Mouse (Mus musculus) cerebral cortex, adult 2 months (tissue): ENCODE results near the gene Rela.

Experiments
- WGBS: fragments of 180-500 bp; shearing (Covaris S2); methylation state at CpG from one replicate; pipeline ENCODE4 v1.1.7; 2018; 5-methylcytosine and 5-hydroxymethylcytosine counted together

Rela gene

GRCm38 (mm10) chr19:5665465-5665864 lies 28.2 kb downstream of the Rela start:
- WGBS = 96% methylated on average over 15 of the region's 15 CpGs

- 87% methylated on average over 18 of the region's 18 CpGs for WGBS
Measured at GRCm38 (mm10) chr19:5666386-5666785, 29.1 kb downstream of the Rela start.

GRCm38 (mm10) chr19:5668372-5668771 lies 31.1 kb downstream of the Rela start:
- 83% methylated on average over 4 of the region's 4 CpGs for WGBS

DNA sequence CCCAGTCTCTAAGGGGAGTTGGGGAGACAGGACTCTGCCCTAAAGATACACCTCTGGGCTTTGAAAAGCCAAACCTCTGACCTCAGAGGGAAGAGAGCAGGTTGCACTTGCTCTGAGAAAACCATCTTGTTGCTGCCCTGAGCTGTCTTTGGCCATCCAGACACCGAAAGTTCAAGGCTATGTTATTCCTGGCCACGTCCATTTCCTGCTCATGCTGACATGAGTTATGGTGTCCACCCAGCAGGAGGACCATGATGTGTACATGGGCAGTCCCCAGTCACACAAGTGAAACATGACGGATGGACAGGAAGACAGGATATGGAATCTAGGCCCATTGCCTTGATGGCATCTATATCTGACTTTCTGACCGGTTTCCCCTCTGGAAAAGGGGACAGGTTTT lies 43.1 kb downstream of the Rela start:
- 78% methylated on average over 4 of the region's 4 CpGs for WGBS

GRCm38 (mm10) chr19:5684236-5684635 lies 47.0 kb downstream of the Rela start:
- 94% methylated on average over 12 of the region's 12 CpGs for WGBS

DNA sequence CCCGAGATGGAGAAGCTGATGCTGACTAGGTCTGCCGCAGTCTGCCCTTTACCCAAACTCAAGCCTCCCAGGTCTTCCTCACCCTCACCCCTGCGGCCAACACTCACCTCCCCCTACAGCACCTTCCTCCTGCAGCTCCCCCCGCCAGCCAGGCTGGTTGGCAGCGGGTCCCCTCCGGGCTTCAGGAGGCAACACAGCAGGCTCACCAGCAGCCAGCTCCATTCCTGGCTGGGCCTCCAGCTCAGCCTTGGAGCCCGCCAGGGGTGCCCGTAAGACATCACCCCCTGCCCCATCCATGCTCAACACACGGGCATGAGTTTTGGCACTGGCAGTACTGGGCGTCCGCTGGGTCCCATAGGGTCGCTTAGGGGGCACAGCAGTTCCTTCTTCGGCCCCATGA lies 47.7 kb downstream of the Rela start:
- WGBS = 90% methylated on average over 13 of the region's 13 CpGs

GRCm38 (mm10) chr19:5685431-5685830 lies 48.1 kb downstream of the Rela start:
- 94% methylated on average over 19 of the region's 19 CpGs for WGBS

DNA sequence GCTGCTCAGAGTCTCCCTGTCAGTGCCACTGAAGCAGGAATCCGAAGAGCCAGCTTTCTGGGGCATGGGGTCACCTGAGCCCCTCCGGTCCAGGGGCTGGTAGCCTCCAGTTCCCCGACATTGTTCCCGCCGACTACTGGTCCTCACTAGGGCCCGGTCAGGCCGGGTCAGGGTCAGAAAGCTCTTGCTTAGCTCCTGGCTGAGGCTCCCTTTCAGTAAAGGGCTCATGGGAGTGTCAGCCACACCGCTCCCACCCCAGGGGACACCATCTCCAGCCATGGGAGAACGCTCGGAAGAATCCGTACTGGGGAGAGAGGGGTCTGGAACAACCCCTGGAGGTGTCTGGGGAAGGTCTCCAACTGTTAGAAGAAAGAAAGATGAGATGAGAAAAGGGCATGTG lies 48.6 kb downstream of the Rela start:
- 94% methylated on average over 11 of the region's 11 CpGs for WGBS

GRCm38 (mm10) chr19:5686437-5686836 lies 49.2 kb downstream of the Rela start:
- 93% methylated on average over 13 of the region's 13 CpGs for WGBS

DNA sequence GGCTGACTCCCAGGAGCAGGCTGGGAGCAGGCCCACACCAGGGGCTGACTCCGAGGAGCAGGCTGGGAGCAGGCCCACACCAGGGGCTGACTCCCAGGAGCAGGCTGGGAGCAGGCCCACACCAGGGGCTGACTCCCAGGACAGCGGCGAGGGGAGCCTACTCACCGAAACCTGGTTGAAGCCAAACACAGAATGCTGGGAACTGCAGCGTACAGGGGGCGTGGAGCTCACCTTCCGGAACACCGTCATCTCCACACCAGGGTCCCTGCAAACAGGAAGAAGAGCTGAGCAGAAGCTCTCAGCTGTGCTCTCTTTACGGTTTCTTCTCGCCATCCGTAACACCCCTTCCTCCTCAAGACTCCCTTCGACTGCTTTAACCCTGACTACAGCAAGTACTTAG lies 49.7 kb downstream of the Rela start:
- 89% methylated on average over 12 of the region's 12 CpGs for WGBS

DNA sequence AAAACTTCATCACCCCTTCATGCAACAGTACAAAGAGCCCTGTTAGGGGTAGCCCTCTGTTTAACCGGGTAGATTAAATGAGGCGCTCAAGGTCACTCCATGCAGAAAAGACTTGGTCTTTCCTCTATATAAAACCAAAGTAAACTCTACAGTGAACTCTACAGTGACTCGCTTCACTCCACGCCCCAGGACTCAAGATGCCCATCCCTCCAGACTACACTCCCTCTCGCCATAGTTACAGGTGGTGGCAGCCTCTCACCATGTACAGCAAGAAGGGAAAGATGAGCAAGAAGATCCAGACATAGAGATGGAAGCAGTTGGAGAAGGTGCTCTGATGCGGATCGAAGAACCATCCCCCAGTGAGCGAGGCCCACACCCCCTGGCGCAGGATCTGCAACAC lies 50.5 kb downstream of the Rela start:
- WGBS = 20% methylated on average over 9 of the region's 9 CpGs

GRCm38 (mm10) chr19:5688200-5689087 lies 51.2 kb downstream of the Rela start, which contains the start of the genes Map3k11 and Pcnx3:
Gene Map3k11 (plus strand): TSS chr19:5688742.
Gene Pcnx3 (minus strand): TSS chr19:5688908.
- WGBS = under 1% methylated on average over 69 of the region's 69 CpGs

DNA sequence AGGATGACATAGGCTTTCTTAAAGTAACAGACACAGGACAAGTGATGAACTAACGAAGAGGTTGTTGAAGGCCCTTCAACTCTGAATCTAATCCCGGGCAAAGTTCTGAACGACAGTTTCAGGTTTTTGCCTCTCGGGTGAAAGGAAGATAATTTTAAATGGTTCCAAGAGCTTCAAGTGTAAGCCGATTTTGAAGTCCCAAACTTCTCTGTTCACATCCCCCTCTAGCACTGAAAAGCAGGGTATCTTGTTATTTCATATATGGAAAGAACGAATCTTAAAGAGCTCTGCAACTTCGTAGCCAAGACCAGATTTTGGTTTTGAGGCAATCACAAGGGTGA lies 51.8 kb downstream of the Rela start:
- 1% methylated on average over 7 of the region's 7 CpGs for WGBS

GRCm38 (mm10) chr19:5689565-5690342 lies 52.5 kb downstream of the Rela start:
- WGBS = 5% methylated on average over 42 of the region's 42 CpGs

DNA sequence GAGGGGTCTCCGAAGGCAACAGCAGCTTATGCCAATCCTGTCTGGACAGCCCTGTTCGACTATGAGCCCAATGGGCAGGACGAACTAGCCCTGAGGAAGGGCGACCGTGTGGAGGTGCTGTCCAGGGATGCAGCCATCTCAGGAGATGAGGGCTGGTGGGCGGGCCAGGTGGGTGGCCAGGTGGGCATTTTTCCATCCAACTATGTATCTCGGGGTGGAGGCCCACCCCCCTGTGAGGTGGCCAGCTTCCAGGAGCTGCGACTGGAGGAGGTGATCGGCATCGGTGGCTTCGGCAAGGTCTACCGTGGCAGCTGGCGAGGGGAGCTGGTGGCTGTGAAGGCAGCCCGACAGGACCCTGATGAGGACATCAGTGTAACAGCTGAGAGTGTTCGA lies 53.1 kb downstream of the Rela start:
- 42% methylated on average over 15 of the region's 15 CpGs for WGBS

GRCm38 (mm10) chr19:5691601-5692000 lies 54.3 kb downstream of the Rela start:
- WGBS = 53% methylated on average over 5 of the region's 5 CpGs

DNA sequence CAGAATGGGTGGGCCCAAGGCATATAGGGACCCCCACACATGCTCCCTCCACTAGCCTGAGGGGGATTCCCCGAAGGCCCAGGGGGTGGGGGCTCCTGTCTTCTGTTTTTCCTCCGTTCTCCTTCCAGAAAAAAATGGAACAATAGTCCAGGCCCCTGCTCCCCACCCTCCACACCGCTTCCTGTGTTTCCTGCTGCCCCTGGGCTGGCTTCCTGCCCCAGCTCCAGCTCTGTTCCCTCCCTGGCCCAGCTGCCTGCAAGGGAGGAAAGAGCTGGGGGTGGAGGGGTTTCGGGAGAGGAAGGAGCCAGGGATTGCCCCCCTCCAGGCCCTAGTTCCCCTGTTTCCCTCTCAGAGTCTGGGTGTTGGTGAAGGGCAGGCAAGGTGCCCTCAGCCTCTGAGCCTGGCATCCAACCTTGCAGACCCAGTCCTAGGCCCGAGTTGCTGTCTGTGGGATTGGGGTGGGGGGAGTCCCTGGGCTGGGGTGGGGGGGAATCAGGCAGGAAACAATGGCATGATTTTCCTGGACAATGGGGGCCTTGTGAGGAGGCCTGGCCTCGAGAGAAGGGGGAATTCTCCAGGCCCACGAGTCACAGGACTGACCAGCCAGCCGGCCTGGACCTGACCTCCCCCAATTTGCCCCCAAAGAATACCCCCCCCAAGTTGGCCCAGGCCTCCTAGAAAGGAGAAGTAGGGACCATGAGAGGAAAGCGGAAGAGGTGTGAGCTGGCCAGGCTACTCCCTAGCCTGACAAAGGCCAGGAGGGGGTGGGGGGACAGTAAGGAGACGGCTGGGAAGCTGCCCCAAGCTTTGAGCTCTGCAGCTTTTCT lies 55.0 kb downstream of the Rela start:
- 43% methylated on average over 10 of the region's 10 CpGs for WGBS

GRCm38 (mm10) chr19:5692913-5693396 lies 55.7 kb downstream of the Rela start:
- WGBS = 37% methylated on average over 10 of the region's 10 CpGs

DNA sequence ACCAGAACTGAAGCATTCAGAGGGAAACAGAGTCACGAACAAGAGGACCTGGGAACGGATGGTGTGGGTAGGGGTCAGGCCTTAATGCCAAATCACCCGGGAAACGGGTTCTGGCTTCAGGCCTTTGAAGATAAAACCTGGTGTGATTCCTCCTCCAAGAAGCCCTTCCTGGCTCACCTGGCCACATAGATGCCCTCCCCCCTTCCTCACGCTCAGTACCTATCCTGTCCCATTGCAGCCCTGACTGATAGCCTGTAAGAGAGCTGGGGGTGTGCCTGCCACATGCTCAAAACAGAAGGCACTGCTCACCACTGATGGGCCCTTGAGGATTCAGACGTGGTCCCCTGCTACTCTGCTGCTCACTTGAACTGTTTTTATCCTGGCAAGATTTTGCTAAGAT lies 56.5 kb downstream of the Rela start:
- 80% methylated on average over 6 of the region's 6 CpGs for WGBS

DNA sequence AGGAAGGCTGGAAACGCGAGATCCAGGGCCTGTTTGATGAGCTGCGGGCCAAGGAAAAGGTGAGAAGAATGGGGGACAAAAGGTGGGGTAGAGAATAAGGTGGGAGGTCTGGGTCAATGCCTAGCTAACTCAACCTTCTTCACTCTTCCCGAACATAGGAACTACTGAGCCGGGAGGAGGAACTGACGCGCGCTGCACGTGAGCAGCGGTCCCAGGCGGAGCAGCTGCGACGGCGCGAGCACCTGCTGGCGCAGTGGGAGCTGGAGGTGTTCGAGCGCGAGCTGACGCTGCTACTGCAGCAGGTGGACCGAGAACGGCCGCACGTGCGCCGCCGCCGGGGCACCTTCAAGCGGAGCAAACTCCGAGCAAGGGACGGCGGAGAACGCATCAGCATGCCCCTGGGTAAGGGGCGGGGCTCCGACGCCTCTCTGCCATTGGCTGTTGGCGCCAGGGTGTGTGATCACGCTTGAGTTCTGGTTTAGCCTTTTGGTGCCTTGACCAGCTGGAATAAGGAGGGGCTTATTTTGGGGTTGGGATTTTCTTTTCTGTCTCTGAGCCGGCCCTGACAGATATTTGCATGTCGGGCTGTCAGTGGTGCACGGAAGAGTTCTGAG lies 58.7 kb downstream of the Rela start:
- 63% methylated on average over 41 of the region's 41 CpGs for WGBS
